Mouse (Mus musculus): ENCODE measurements around the gene Pck2. TPM values are rescaled to one million over a fixed set of nuclear protein-coding genes. Genes with fewer than 3 reads are reported as not detected.
A peak's percentile ranks its signal among the peaks of the same experiment; 100 is the strongest.

The Pck2 gene
- total and polyA plus RNA-seq, 2 experiments from 2014 or later: 18.2 to 27.8 TPM

GRCm38 (mm10) chr14:55555788-55556187 is 15.7 kb downstream of the Pck2 start:
- WGBS: 79% methylated on average over 3 of the region's 3 CpGs
- DNase-seq (ENCODE audit: low spot score): no peak

DNA sequence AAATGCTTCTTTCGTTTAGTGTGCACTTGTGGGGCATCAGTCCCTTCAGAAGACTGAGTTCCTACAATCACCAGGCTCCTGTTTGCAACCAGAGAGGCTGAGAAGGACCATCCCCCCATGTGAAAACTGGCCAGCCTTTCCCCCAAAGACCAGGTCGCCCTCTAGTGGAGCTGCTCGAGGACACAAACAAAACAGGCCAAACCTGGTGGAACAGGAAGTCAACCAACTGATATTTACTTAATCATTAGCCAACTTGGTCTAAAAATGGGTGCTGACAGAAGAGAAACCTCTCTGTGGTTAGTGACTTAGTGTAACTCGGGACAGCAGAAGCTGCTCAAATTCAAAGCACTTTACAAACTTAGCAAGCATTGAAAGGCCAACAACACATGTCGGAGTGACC is 16.9 kb downstream of the Pck2 start:
- peak; percentile 86 for TF ChIP-seq CTCF (IDR thresholded peaks at IDR 0.05)
- Histone ChIP-seq H3K27ac (ENCODE audit: low read depth, low read length) (no peak overlapping the region), H3K4me3 (ENCODE audit: low read depth, low read length) (no peak overlapping the region), H3K9ac (replicated peaks; ENCODE audit: low read length, poor library complexity, severe bottlenecking) (no peak overlapping the region), H3K4me2 (ENCODE audit: low read depth, low read length, poor library complexity, severe bottlenecking) (no peak overlapping the region), H3K9me3 (ENCODE audit: low read length) (no peaks in the 10 kb centered on the region), H3K36me3 (ENCODE audit: insufficient read depth, low read length) (no peaks in the 10 kb centered on the region), H3K27me3 (ENCODE audit: insufficient read depth, low read length) (no peaks in the 10 kb centered on the region), H3K4me1 (ENCODE audit: insufficient read depth, low read length) (peaks cover 7% of the 10 kb centered on the region; the same call in 1 of the 2 replicates)
- ATAC-seq (ENCODE audit: low FRiP score) (no peak), DNase-seq (ENCODE audit: low spot score) (peak; percentile 74)
- WGBS: 29% methylated on average over 5 of the region's 5 CpGs

More at GRCm38 (mm10) chr14:55555788-55556187, 15.7 kb downstream of the Pck2 start:
- Histone ChIP-seq H3K27me3 (ENCODE audit: insufficient read depth, low read length) (no peaks in the 10 kb centered on the region), H3K4me1 (ENCODE audit: insufficient read depth, low read length) (no peaks in the 10 kb centered on the region), H3K36me3 (ENCODE audit: insufficient read depth, low read length) (peaks cover 9% of the 10 kb centered on the region; the same call in 1 of the 2 replicates), H3K4me2 (ENCODE audit: low read depth, low read length, poor library complexity, severe bottlenecking) (no peak overlapping the region), H3K27ac (ENCODE audit: low read depth, low read length) (no peak overlapping the region), H3K4me3 (ENCODE audit: low read depth, low read length) (no peak overlapping the region), H3K9ac (replicated peaks; ENCODE audit: low read length, poor library complexity, severe bottlenecking) (no peak overlapping the region), H3K9me3 (ENCODE audit: low read length) (no peaks in the 10 kb centered on the region)
- no peak for TF ChIP-seq CTCF (IDR thresholded peaks at IDR 0.05)
- no peak for ATAC-seq (ENCODE audit: low FRiP score)

GRCm38 (mm10) chr14:55557587-55557986 is 17.5 kb downstream of the Pck2 start:
- Histone ChIP-seq H3K27me3 (ENCODE audit: insufficient read depth, low read length) (no peaks in the 10 kb centered on the region), H3K27ac (ENCODE audit: low read depth, low read length) (no peak overlapping the region), H3K9me3 (ENCODE audit: low read length) (no peaks in the 10 kb centered on the region), H3K36me3 (ENCODE audit: insufficient read depth, low read length) (no peaks in the 10 kb centered on the region), H3K4me3 (ENCODE audit: low read depth, low read length) (no peak overlapping the region), H3K4me2 (ENCODE audit: low read depth, low read length, poor library complexity, severe bottlenecking) (no peak overlapping the region), H3K9ac (replicated peaks; ENCODE audit: low read length, poor library complexity, severe bottlenecking) (no peak overlapping the region), H3K4me1 (ENCODE audit: insufficient read depth, low read length) (peaks cover 7% of the 10 kb centered on the region; the same call in 1 of the 2 replicates)
- 92% methylated on average over 3 of the region's 3 CpGs for WGBS
- no peak for TF ChIP-seq CTCF (IDR thresholded peaks at IDR 0.05)
- ATAC-seq (ENCODE audit: low FRiP score) (no peak), DNase-seq (ENCODE audit: low spot score) (no peak)

- Histone ChIP-seq H3K36me3 (ENCODE audit: insufficient read depth, low read length) (peaks cover 10% of the 10 kb centered on the region), H3K4me2 (ENCODE audit: low read depth, low read length, poor library complexity, severe bottlenecking) (peak overlapping the region; percentile 76), H3K9me3 (ENCODE audit: low read length) (no peaks in the 10 kb centered on the region), H3K4me3 (ENCODE audit: low read depth, low read length) (peak overlapping the region; percentile 49), H3K27ac (ENCODE audit: low read depth, low read length) (peak overlapping the region; percentile 97; the same call in 1 of the 2 replicates), H3K27me3 (ENCODE audit: insufficient read depth, low read length) (no peaks in the 10 kb centered on the region), H3K9ac (replicated peaks; ENCODE audit: low read length, poor library complexity, severe bottlenecking) (peak overlapping the region; percentile 71; the same call in 1 of the 2 replicates), H3K4me1 (ENCODE audit: insufficient read depth, low read length) (peaks cover 7% of the 10 kb centered on the region; the same call in 1 of the 2 replicates)
- ATAC-seq (ENCODE audit: low FRiP score) (no peak), DNase-seq (ENCODE audit: low spot score) (no peak)
- TF ChIP-seq CTCF (IDR thresholded peaks at IDR 0.05): 0 out of 2 replicates have a peak, but pooled peaks have one; percentile 3
- WGBS: 55% methylated on average over 6 of the region's 6 CpGs
These were observed 18.8 kb downstream of the Pck2 start for GRCm38 (mm10) chr14:55558740-55559448.

DNA sequence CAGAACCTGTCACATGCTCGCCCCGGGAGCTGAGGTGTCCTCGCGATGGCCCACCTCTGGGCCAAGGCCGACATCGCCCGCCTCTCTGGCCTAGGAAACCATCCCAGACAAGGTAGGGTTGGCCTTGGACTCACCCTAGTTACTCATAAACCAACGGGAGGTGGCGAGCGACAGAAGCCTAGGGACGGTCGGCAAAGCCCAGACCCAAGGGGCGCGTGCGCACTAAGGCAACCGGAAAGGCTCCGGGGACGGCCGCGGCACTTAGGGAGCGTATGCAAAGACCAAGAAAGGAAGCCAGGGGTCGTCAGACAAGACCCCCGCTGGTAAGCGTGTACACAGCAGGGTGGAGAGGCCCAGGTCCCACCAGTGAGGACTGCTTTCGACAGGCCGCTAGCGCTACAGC is 19.7 kb downstream of the Pck2 start, which contains the start of gene Dcaf11:
Dcaf11 (plus strand) TSS at position 208 of the 403 bp plus-strand sequence.
- peak within 1 kb of the TSS; percentile 49 for H3K4me3 ChIP-seq (ENCODE audit: low read depth, low read length)
- peak; percentile 97 for DNase-seq (ENCODE audit: low spot score)
- H3K9ac ChIP-seq (replicated peaks; ENCODE audit: low read length, poor library complexity, severe bottlenecking): peak within 1 kb of the TSS; percentile 71
- peaks cover 7% of the 10 kb centered on the region; the same call in 1 of the 2 replicates for H3K4me1 ChIP-seq (ENCODE audit: insufficient read depth, low read length)
- under 1% methylated on average over 27 of the region's 27 CpGs for WGBS
- no peaks in the 10 kb centered on the region for H3K9me3 ChIP-seq (ENCODE audit: low read length)
- no peaks in the 10 kb centered on the region for H3K27me3 ChIP-seq (ENCODE audit: insufficient read depth, low read length)
- H3K4me2 ChIP-seq (ENCODE audit: low read depth, low read length, poor library complexity, severe bottlenecking): peak within 1 kb of the TSS; percentile 76
- peaks cover 17% of the 10 kb centered on the region for H3K36me3 ChIP-seq (ENCODE audit: insufficient read depth, low read length)
- H3K27ac ChIP-seq (ENCODE audit: low read depth, low read length): peak within 1 kb of the TSS; percentile 97
- TF ChIP-seq CTCF (IDR thresholded peaks at IDR 0.05): peak; percentile 61
- peak; percentile 85 for ATAC-seq (ENCODE audit: low FRiP score)
